Mouse (Mus musculus): ENCODE measurements around the gene Zbtb2. TPM values are rescaled to one million over a fixed set of nuclear protein-coding genes. Genes with fewer than 3 reads are reported as not detected.
A peak's percentile ranks its signal among the peaks of the same experiment; 100 is the strongest.

Zbtb2 gene
- total and polyA plus RNA-seq, 3 experiments = 6.1 to 11.4 (median 11.1) TPM

DNA sequence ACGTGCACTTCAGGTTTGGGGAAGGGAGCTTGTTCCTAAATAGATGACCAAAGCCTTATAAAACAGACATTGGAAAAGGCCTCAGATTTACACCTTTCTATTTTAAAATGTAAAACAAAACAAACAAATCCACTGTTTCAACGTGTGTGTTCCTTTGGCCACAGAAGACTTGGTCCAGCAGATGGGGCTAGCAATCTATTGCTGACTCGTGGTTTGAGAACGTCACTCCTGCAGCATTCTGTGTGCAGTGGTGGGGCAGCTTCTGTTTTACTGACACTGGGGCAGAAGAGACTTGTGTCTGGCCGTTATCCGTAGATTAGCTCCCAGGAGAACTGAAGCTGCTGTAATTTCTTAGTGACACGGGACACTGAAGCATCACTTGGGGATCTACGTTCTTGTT lies 37.3 kb upstream of the Zbtb2 start:
- no peaks in the 10 kb centered on the region for H3K27me3 ChIP-seq (replicated peaks)
- in situ Hi-C loops (cut with MboI; ENCODE audit: low pct_ligation_motif_present, low pct_unique_long_range_greater_than_20kb, low sequenced_read_pairs) = no loop called here
- peaks cover 61 to 81% of the 10 kb centered on the region in 2 experiments for H3K36me3 ChIP-seq (replicated peaks in 1 of 2; ENCODE audit: control insufficient read depth in 1 of 2, insufficient read depth in 1 of 2, low read length in 1 of 2)

DNA sequence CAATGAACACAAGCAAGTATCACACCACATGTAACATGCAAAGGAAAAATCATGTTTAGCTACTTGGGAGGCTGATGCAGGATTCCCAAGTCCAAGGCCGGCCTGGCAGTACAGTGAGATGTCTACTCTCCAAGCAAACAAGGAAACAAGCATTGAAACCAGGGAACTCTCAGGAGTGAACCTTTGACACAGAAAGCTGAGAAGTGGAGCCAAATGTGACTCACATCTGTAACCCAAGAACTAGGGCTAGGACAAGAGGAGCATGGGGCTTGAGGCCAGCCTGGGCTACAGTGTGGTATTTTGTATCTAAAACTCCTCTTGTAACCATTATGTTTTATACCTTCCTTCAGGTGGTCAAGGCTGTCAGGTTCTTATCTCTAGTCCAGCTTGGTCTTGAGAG lies 19.3 kb upstream of the Zbtb2 start:
- Histone ChIP-seq H3K9ac (ENCODE audit: insufficient read depth, low read depth) (no peak overlapping the region), H3K9me3 (replicated peaks; ENCODE audit: low read length) (no peaks in the 10 kb centered on the region), H3K36me3 (replicated peaks in 1 of 2; ENCODE audit: control insufficient read depth in 1 of 2, insufficient read depth in 1 of 2, low read length in 1 of 2) (peaks cover 60 to 91% of the 10 kb centered on the region in 2 experiments), H3K27ac (ENCODE audit: insufficient read depth, low read depth) (no peak overlapping the region), H3K79me2 (replicated peaks; ENCODE audit: control insufficient read depth, extremely low read depth, insufficient read depth, poor library complexity, severe bottlenecking) (no peaks in the 10 kb centered on the region), H3K4me1 (ENCODE audit: control insufficient read depth in 1 of 2, insufficient read depth in 2 of 2) (peaks cover 0 to 14% of the 10 kb centered on the region in 2 experiments; a peak in 2 of 4 replicates), H3K4me3 (replicated peaks in 1 of 3; ENCODE audit: low read depth in 2 of 3, low read length in 2 of 3, poor library complexity in 1 of 3) (no peak overlapping the region), H3K27me3 (replicated peaks) (no peaks in the 10 kb centered on the region), H3K4me2 (ENCODE audit: insufficient read depth, low read depth, poor library complexity, severe bottlenecking) (no peak overlapping the region)
- dilution Hi-C loops (cut with MboI; ENCODE audit: extremely low pct_ligation_motif_present, extremely low pct_unique_long_range_greater_than_20kb, low sequenced_read_pairs) (no loop called here), in situ Hi-C loops (cut with MboI; ENCODE audit: low pct_ligation_motif_present, low pct_unique_long_range_greater_than_20kb, low sequenced_read_pairs) (loop anchor here (25.0 kb wide), 1 partner anchor 755 kb away; no protein-coding TSS in a partner anchor)
- TF ChIP-seq RCOR1 (conservative IDR thresholded peaks at IDR 0.05; ENCODE audit: low read depth, low read length) (no peak), TBP (conservative IDR thresholded peaks at IDR 0.05; ENCODE audit: low read depth, low read length) (no peak), JUND (conservative IDR thresholded peaks at IDR 0.05; ENCODE audit: low read depth, low read length) (no peak), TCF12 (IDR thresholded peaks at IDR 0.05; ENCODE audit: low read depth, low read length) (no peak), KAT2A (IDR thresholded peaks at IDR 0.05; ENCODE audit: insufficient replicate concordance, low read length) (no peak), ZC3H11A (IDR thresholded peaks at IDR 0.05; ENCODE audit: low read depth, low read length) (no peak), NELFE (IDR thresholded peaks at IDR 0.05; ENCODE audit: low read depth, low read length) (no peak), UBTF (IDR thresholded peaks at IDR 0.05; ENCODE audit: low read depth, low read length) (no peak), MAZ (IDR thresholded peaks at IDR 0.05; ENCODE audit: low read depth, low read length) (no peak), CTCF (conservative IDR thresholded peaks at IDR 0.05 in 1 of 2, IDR thresholded peaks at IDR 0.05 in 1 of 2; ENCODE audit: low read depth in 2 of 2, low read length in 2 of 2) (no peak), SIN3A (IDR thresholded peaks at IDR 0.05; ENCODE audit: low read length) (no peak), CHD1 (IDR thresholded peaks at IDR 0.05; ENCODE audit: low read depth, low read length) (no peak), USF1 (IDR thresholded peaks at IDR 0.05; ENCODE audit: low read depth, low read length) (no peak), HCFC1 (IDR thresholded peaks at IDR 0.05; ENCODE audit: low read depth, low read length) (no peak), EP300 (IDR thresholded peaks at IDR 0.05; ENCODE audit: low read length) (no peak)
- no peak for DNase-seq (ENCODE audit: extremely low read depth)

More for the DNA sequence above, 37.3 kb upstream of the Zbtb2 start:
- no peak overlapping the region for H3K4me2 ChIP-seq (ENCODE audit: insufficient read depth, low read depth, poor library complexity, severe bottlenecking)
- no peak overlapping the region for H3K27ac ChIP-seq (ENCODE audit: insufficient read depth, low read depth)
- dilution Hi-C loops (cut with MboI; ENCODE audit: extremely low pct_ligation_motif_present, extremely low pct_unique_long_range_greater_than_20kb, low sequenced_read_pairs) = no loop called here
- no peak overlapping the region for H3K9ac ChIP-seq (ENCODE audit: insufficient read depth, low read depth)
- no peaks in the 10 kb centered on the region for H3K9me3 ChIP-seq (replicated peaks; ENCODE audit: low read length)
- DNase-seq (ENCODE audit: extremely low read depth) = no peak
- no peak overlapping the region for H3K4me3 ChIP-seq (replicated peaks in 1 of 3; ENCODE audit: low read depth in 2 of 3, low read length in 2 of 3, poor library complexity in 1 of 3)
- H3K79me2 ChIP-seq (replicated peaks; ENCODE audit: control insufficient read depth, extremely low read depth, insufficient read depth, poor library complexity, severe bottlenecking) = peaks cover 10% of the 10 kb centered on the region
- peaks cover 4 to 46% of the 10 kb centered on the region in 2 experiments for H3K4me1 ChIP-seq (ENCODE audit: control insufficient read depth in 1 of 2, insufficient read depth in 2 of 2)
- peak in 1 of 2 experiments; percentile 44; a peak in 2 of 4 replicates for TF ChIP-seq CTCF (conservative IDR thresholded peaks at IDR 0.05 in 1 of 2, IDR thresholded peaks at IDR 0.05 in 1 of 2; ENCODE audit: low read depth in 2 of 2, low read length in 2 of 2)
- no peak for TF ChIP-seq NELFE (IDR thresholded peaks at IDR 0.05; ENCODE audit: low read depth, low read length)
- TF ChIP-seq MAX (IDR thresholded peaks at IDR 0.05; ENCODE audit: low read length) = no peak
- TF ChIP-seq ELF1 (IDR thresholded peaks at IDR 0.05; ENCODE audit: low read depth, low read length) = no peak
- peak; percentile 32 for TF ChIP-seq SMC3 (IDR thresholded peaks at IDR 0.05; ENCODE audit: low read depth, low read length)
- no peak for TF ChIP-seq NRF1 (IDR thresholded peaks at IDR 0.05; ENCODE audit: low read depth, low read length)
- peak; percentile 50 for TF ChIP-seq RAD21 (IDR thresholded peaks at IDR 0.05; ENCODE audit: low read depth, low read length)
- no peak for TF ChIP-seq CHD2 (IDR thresholded peaks at IDR 0.05; ENCODE audit: low read length)
- TF ChIP-seq POLR2AphosphoS2 (IDR thresholded peaks at IDR 0.05; ENCODE audit: low read depth, low read length) = no peak
